Mouse (Mus musculus): ENCODE results near the gene Rdh16f2. TPM values are rescaled to one million over a fixed set of nuclear protein-coding genes. Genes with fewer than 3 reads are reported as not detected.
"Not testable (repeated sequence)": the region's sequence is repeated elsewhere in the genome, so short reads cannot be mapped to it uniquely, and the experiment has no call there.

The Rdh16f2 gene
- polyA plus RNA-seq, 1 experiment from 2014 or later, result not detected

GRCm38 (mm10) chr10:127898218-127898617 lies 31.9 kb downstream of the Rdh16f2 start, which contains the start of gene Sdr9c7:
Gene Sdr9c7, plus strand, starts transcription at chr10:127898518.
- H3K4me3 ChIP-seq (ENCODE audit: low read depth, low read length), result no peak within 1 kb of the TSS
- no peaks in the 10 kb centered on the region for H3K27me3 ChIP-seq (replicated peaks; ENCODE audit: control insufficient read depth, insufficient read depth, low read length)
- no peaks in the 10 kb centered on the region for H3K36me3 ChIP-seq (ENCODE audit: control insufficient read depth, insufficient read depth, low read length)
- DNase-seq (ENCODE audit: low spot score), result no peak
- no peak within 1 kb of the TSS for H3K27ac ChIP-seq (ENCODE audit: low read depth, low read length)
- 94% methylated on average over 2 of the region's 2 CpGs for WGBS
- no peak within 1 kb of the TSS for H3K4me2 ChIP-seq (ENCODE audit: low read length)
- ATAC-seq, result no peak
- H3K9ac ChIP-seq (ENCODE audit: low read length), result no peak within 1 kb of the TSS
- no peaks in the 10 kb centered on the region for H3K9me3 ChIP-seq (replicated peaks; ENCODE audit: control insufficient read depth, low read length)
- H3K4me1 ChIP-seq (ENCODE audit: control insufficient read depth, insufficient read depth, low read length), result no peaks in the 10 kb centered on the region

- Histone ChIP-seq H3K36me3 (ENCODE audit: control insufficient read depth, insufficient read depth, low read length) (no peaks in the 10 kb centered on the region), H3K27me3 (replicated peaks; ENCODE audit: control insufficient read depth, insufficient read depth, low read length) (no peaks in the 10 kb centered on the region), H3K27ac (ENCODE audit: low read depth, low read length) (no peak overlapping the region), H3K4me3 (ENCODE audit: low read depth, low read length) (no peak overlapping the region), H3K4me2 (ENCODE audit: low read length) (no peak overlapping the region), H3K4me1 (ENCODE audit: control insufficient read depth, insufficient read depth, low read length) (no peaks in the 10 kb centered on the region), H3K9ac (ENCODE audit: low read length) (no peak overlapping the region), H3K9me3 (replicated peaks; ENCODE audit: control insufficient read depth, low read length) (no peaks in the 10 kb centered on the region)
- ATAC-seq (no peak), DNase-seq (ENCODE audit: low spot score) (no peak)
- WGBS, result 71% methylated on average over 5 of the region's 5 CpGs
These were observed 33.5 kb downstream of the Rdh16f2 start for GRCm38 (mm10) chr10:127899783-127900182.

GRCm38 (mm10) chr10:127901751-127902150 lies 35.5 kb downstream of the Rdh16f2 start:
- H3K27ac ChIP-seq (ENCODE audit: low read depth, low read length), result no peak overlapping the region
- H3K36me3 ChIP-seq (ENCODE audit: control insufficient read depth, insufficient read depth, low read length), result no peaks in the 10 kb centered on the region
- H3K27me3 ChIP-seq (replicated peaks; ENCODE audit: control insufficient read depth, insufficient read depth, low read length), result no peaks in the 10 kb centered on the region
- DNase-seq (ENCODE audit: low spot score), result no peak
- no peaks in the 10 kb centered on the region for H3K4me1 ChIP-seq (ENCODE audit: control insufficient read depth, insufficient read depth, low read length)
- H3K9me3 ChIP-seq (replicated peaks; ENCODE audit: control insufficient read depth, low read length), result no peaks in the 10 kb centered on the region
- no peak overlapping the region for H3K4me3 ChIP-seq (ENCODE audit: low read depth, low read length)
- WGBS, result 84% methylated on average over 4 of the region's 4 CpGs
- no peak overlapping the region for H3K9ac ChIP-seq (ENCODE audit: low read length)
- ATAC-seq, result no peak
- H3K4me2 ChIP-seq (ENCODE audit: low read length), result no peak overlapping the region

GRCm38 (mm10) chr10:127903116-127903515 lies 36.8 kb downstream of the Rdh16f2 start:
- 67% methylated on average over 1 of the region's 1 CpGs for WGBS
- ATAC-seq, result no peak
- Histone ChIP-seq H3K27ac (ENCODE audit: low read depth, low read length) (no peak overlapping the region), H3K27me3 (replicated peaks; ENCODE audit: control insufficient read depth, insufficient read depth, low read length) (no peaks in the 10 kb centered on the region), H3K4me3 (ENCODE audit: low read depth, low read length) (no peak overlapping the region), H3K4me2 (ENCODE audit: low read length) (no peak overlapping the region), H3K9ac (ENCODE audit: low read length) (no peak overlapping the region), H3K4me1 (ENCODE audit: control insufficient read depth, insufficient read depth, low read length) (no peaks in the 10 kb centered on the region), H3K36me3 (ENCODE audit: control insufficient read depth, insufficient read depth, low read length) (no peaks in the 10 kb centered on the region), H3K9me3 (replicated peaks; ENCODE audit: control insufficient read depth, low read length) (no peaks in the 10 kb centered on the region)
- no peak for DNase-seq (ENCODE audit: low spot score)

GRCm38 (mm10) chr10:127904718-127905446 lies 38.6 kb downstream of the Rdh16f2 start:
- no peaks in the 10 kb centered on the region for H3K36me3 ChIP-seq (ENCODE audit: control insufficient read depth, insufficient read depth, low read length)
- no peak for ATAC-seq
- H3K4me2 ChIP-seq (ENCODE audit: low read length), result no peak overlapping the region
- no peaks in the 10 kb centered on the region for H3K9me3 ChIP-seq (replicated peaks; ENCODE audit: control insufficient read depth, low read length)
- H3K4me1 ChIP-seq (ENCODE audit: control insufficient read depth, insufficient read depth, low read length), result no peaks in the 10 kb centered on the region
- H3K4me3 ChIP-seq (ENCODE audit: low read depth, low read length), result no peak overlapping the region
- H3K27me3 ChIP-seq (replicated peaks; ENCODE audit: control insufficient read depth, insufficient read depth, low read length), result no peaks in the 10 kb centered on the region
- H3K27ac ChIP-seq (ENCODE audit: low read depth, low read length), result no peak overlapping the region
- peak; percentile 60 for DNase-seq (ENCODE audit: low spot score)
- H3K9ac ChIP-seq (ENCODE audit: low read length), result no peak overlapping the region
- 66% methylated on average over 7 of the region's 7 CpGs for WGBS

GRCm38 (mm10) chr10:127906138-127906537 lies 39.9 kb downstream of the Rdh16f2 start:
- no peak for ATAC-seq
- no peaks in the 10 kb centered on the region for H3K4me1 ChIP-seq (ENCODE audit: control insufficient read depth, insufficient read depth, low read length)
- 43% methylated on average over 2 of the region's 2 CpGs for WGBS

GRCm38 (mm10) chr10:127907386-127907951 lies 41.2 kb downstream of the Rdh16f2 start:
- Histone ChIP-seq H3K4me1 (ENCODE audit: control insufficient read depth, insufficient read depth, low read length) (no peaks in the 10 kb centered on the region), H3K27me3 (replicated peaks; ENCODE audit: control insufficient read depth, insufficient read depth, low read length) (no peaks in the 10 kb centered on the region), H3K27ac (ENCODE audit: low read depth, low read length) (no peak overlapping the region), H3K36me3 (ENCODE audit: control insufficient read depth, insufficient read depth, low read length) (no peaks in the 10 kb centered on the region), H3K4me2 (ENCODE audit: low read length) (no peak overlapping the region), H3K9me3 (replicated peaks; ENCODE audit: control insufficient read depth, low read length) (no peaks in the 10 kb centered on the region), H3K9ac (ENCODE audit: low read length) (no peak overlapping the region), H3K4me3 (ENCODE audit: low read depth, low read length) (no peak overlapping the region)
- no peak for DNase-seq (ENCODE audit: low spot score)
- ATAC-seq, result no peak

More at GRCm38 (mm10) chr10:127906138-127906537, 39.9 kb downstream of the Rdh16f2 start:
- no peak for DNase-seq (ENCODE audit: low spot score)
- Histone ChIP-seq H3K4me2 (ENCODE audit: low read length) (no peak overlapping the region), H3K27ac (ENCODE audit: low read depth, low read length) (no peak overlapping the region), H3K9me3 (replicated peaks; ENCODE audit: control insufficient read depth, low read length) (no peaks in the 10 kb centered on the region), H3K9ac (ENCODE audit: low read length) (no peak overlapping the region), H3K4me3 (ENCODE audit: low read depth, low read length) (no peak overlapping the region), H3K36me3 (ENCODE audit: control insufficient read depth, insufficient read depth, low read length) (no peaks in the 10 kb centered on the region), H3K27me3 (replicated peaks; ENCODE audit: control insufficient read depth, insufficient read depth, low read length) (no peaks in the 10 kb centered on the region)

GRCm38 (mm10) chr10:127915578-127915977 lies 49.3 kb downstream of the Rdh16f2 start:
- H3K9me3 ChIP-seq (replicated peaks; ENCODE audit: control insufficient read depth, low read length), result no peaks in the 10 kb centered on the region
- H3K9ac ChIP-seq (ENCODE audit: low read length), result no peak overlapping the region
- no peaks in the 10 kb centered on the region for H3K27me3 ChIP-seq (replicated peaks; ENCODE audit: control insufficient read depth, insufficient read depth, low read length)
- H3K36me3 ChIP-seq (ENCODE audit: control insufficient read depth, insufficient read depth, low read length), result no peaks in the 10 kb centered on the region
- no peak overlapping the region for H3K27ac ChIP-seq (ENCODE audit: low read depth, low read length)
- 100% methylated on average over 1 of the region's 1 CpGs for WGBS
- H3K4me3 ChIP-seq (ENCODE audit: low read depth, low read length), result no peak overlapping the region
- no peak for DNase-seq (ENCODE audit: low spot score)
- no peaks in the 10 kb centered on the region for H3K4me1 ChIP-seq (ENCODE audit: control insufficient read depth, insufficient read depth, low read length)
- H3K4me2 ChIP-seq (ENCODE audit: low read length), result no peak overlapping the region
- ATAC-seq, result no peak

GRCm38 (mm10) chr10:127917183-127917582 lies 50.9 kb downstream of the Rdh16f2 start:
- ATAC-seq; H3K9me3 ChIP-seq (replicated peaks; ENCODE audit: control insufficient read depth, low read length): not testable (repeated sequence)

More at GRCm38 (mm10) chr10:127917183-127917582, 50.9 kb downstream of the Rdh16f2 start:
- not testable (repeated sequence) for H3K27me3 ChIP-seq (replicated peaks; ENCODE audit: control insufficient read depth, insufficient read depth, low read length); DNase-seq (ENCODE audit: low spot score); H3K36me3 ChIP-seq (ENCODE audit: control insufficient read depth, insufficient read depth, low read length); H3K4me3 ChIP-seq (ENCODE audit: low read depth, low read length); H3K4me2 ChIP-seq (ENCODE audit: low read length); H3K4me1 ChIP-seq (ENCODE audit: control insufficient read depth, insufficient read depth, low read length); H3K27ac ChIP-seq (ENCODE audit: low read depth, low read length); H3K9ac ChIP-seq (ENCODE audit: low read length)
- 96% methylated on average over 3 of the region's 3 CpGs for WGBS
